In genomic region chr12:80724853-80725559, GRCm38 (mm10) we compare ENCODE assay signal across 8 mouse cellular contexts. TPM values are rescaled to one million over a fixed set of nuclear protein-coding genes. Genes with fewer than 3 reads are reported as not detected.
DNase-seq lines count a peak whose midpoint lies in the region; ATAC-seq and TF ChIP-seq lines count a peak whose summit lies in the region.

No protein-coding gene starts in this region.

- H3K79me3 ChIP-seq in C2C12 (ENCODE audit: low read depth) = no peaks in the 10 kb centered on the region

- peak; percentile 81 for DNase-seq in adipocyte (ENCODE audit: low spot score)
- peak; percentile 92 to 95 for DNase-seq in kidney, postnatal 25 days
- peak; percentile 31 to 55 (median 49) for DNase-seq in liver, embryonic 14.5 days (ENCODE audit: low read depth in 3 of 3, low spot score in 3 of 3)
- DNase-seq in retina, postnatal 1 day = peak; percentile 78
- peak; percentile 83 for DNase-seq in thymus, postnatal 14 days

- no peak overlapping the region for H3K4me3 ChIP-seq in C2C12 (ENCODE audit: insufficient read depth, poor library complexity, severe bottlenecking)
- H3K4me3 ChIP-seq in liver, embryonic 14.5 days (ENCODE audit: insufficient read depth in 1 of 2, low read depth in 2 of 2, low read length in 2 of 2) = no peak overlapping the region

- no peaks in the 10 kb centered on the region for H3K36me3 ChIP-seq in C2C12 (ENCODE audit: control insufficient read depth, insufficient read depth)
- H3K36me3 ChIP-seq in liver, embryonic 14.5 days (replicated peaks; ENCODE audit: control insufficient read depth, insufficient read depth, low read depth) = no peaks in the 10 kb centered on the region

- peak; percentile 82 for ATAC-seq in common myeloid progenitor, adult 5-6 weeks (replicated peaks; ENCODE audit: low read depth, poor library complexity, severe bottlenecking)
- ATAC-seq in granulocyte monocyte progenitor cell, adult 5-6 weeks (replicated peaks; ENCODE audit: poor library complexity, severe bottlenecking) = peak; percentile 85
- ATAC-seq in liver, embryonic 14.5 days (ENCODE audit: insufficient read depth) = peak; percentile 45; the same call in 1 of the 2 replicates

- peaks cover 3 to 10% of the 10 kb centered on the region in 2 experiments; a peak in 2 of 4 replicates for H3K4me1 ChIP-seq in liver, embryonic 14.5 days (replicated peaks; ENCODE audit: control insufficient read depth in 2 of 2, insufficient read depth in 2 of 2, low read length in 1 of 2)

- no peaks in the 10 kb centered on the region for H3K79me2 ChIP-seq in C2C12 (ENCODE audit: control insufficient read depth, insufficient read depth)

- no peak overlapping the region for H3K27ac ChIP-seq in liver, embryonic 14.5 days

- peak; percentile 64 for TF ChIP-seq CTCF in C2C12 (IDR thresholded peaks at IDR 0.05; ENCODE audit: control insufficient read depth, insufficient read depth, insufficient read length)
- TF ChIP-seq CTCF in liver, embryonic 14.5 days (IDR thresholded peaks at IDR 0.05; ENCODE audit: low read depth) = peak; percentile 93

- no peak for TF ChIP-seq EP300 in liver, embryonic 14.5 days (IDR thresholded peaks at IDR 0.05; ENCODE audit: low read depth)

- 21% methylated on average over 10 of the region's 10 CpGs for WGBS in liver, embryonic 14.5 days (ENCODE audit: insufficient replicate concordance)

- H3ac ChIP-seq in C2C12 (ENCODE audit: control insufficient read depth, insufficient read length, low read depth) = no peak overlapping the region

- H3K9me3 ChIP-seq in liver, embryonic 14.5 days (ENCODE audit: control insufficient read depth, low read length) = no peaks in the 10 kb centered on the region

- peaks cover 38% of the 10 kb centered on the region for H3K27me3 ChIP-seq in C2C12 (ENCODE audit: control insufficient read depth, insufficient read depth, insufficient read length)
- H3K27me3 ChIP-seq in liver, embryonic 14.5 days (ENCODE audit: control insufficient read depth, insufficient read depth, low read length) = no peaks in the 10 kb centered on the region; the same call in 1 of the 2 replicates

- no peak overlapping the region for H3K9ac ChIP-seq in liver, embryonic 14.5 days (replicated peaks)

- H3K4me2 ChIP-seq in liver, embryonic 14.5 days (ENCODE audit: low read depth) = peak overlapping the region; percentile 20; the same call in 1 of the 2 replicates

TF ChIP-seq in C2C12, 6 proteins besides CTCF, POLR2A, EP300 and RAD21:
- TF ChIP-seq FOSL1 (IDR thresholded peaks at IDR 0.05; ENCODE audit: insufficient read depth, low read length, poor library complexity, severe bottlenecking) (no peak), CEBPB (IDR thresholded peaks at IDR 0.05; ENCODE audit: low read depth) (peak; percentile 31)

RNA-seq across cellular contexts. Expression of gene Plekhd1, which starts 32.6 kb away (rescaled TPM):
- polyA plus RNA-seq in C2C12 (2012; fragmentation: generic; extraction: Trizol) = 0.01 TPM
- not detected in 2 replicates for total RNA-seq in common myeloid progenitor, adult 5-6 weeks (2017)
- total RNA-seq in granulocyte monocyte progenitor cell, adult 5-6 weeks (2014; fragmentation: Nextera tagmentation) = not detected in 2 replicates
- not detected in 2 replicates for total RNA-seq in granulocyte monocyte progenitor cell, adult 5-6 weeks (2017)
- polyA plus RNA-seq in liver, embryonic 14.5 days (2012; rRNA removed) = 0.19 and 0.22 TPM in 2 replicates
- 0.10 and 0.14 TPM in 2 replicates for polyA plus RNA-seq in liver, embryonic 14.5 days (2014; fragmentation: Nextera tagmentation; extraction: Ambion mirVana)

RNA-seq across cellular contexts. Expression of gene Ccdc177, which starts 35.5 kb away (rescaled TPM):
- not detected for polyA plus RNA-seq in C2C12 (2012; fragmentation: generic; extraction: Trizol)
- total RNA-seq in common myeloid progenitor, adult 5-6 weeks (2017) = 0.14 and 0.29 TPM in 2 replicates
- total RNA-seq in granulocyte monocyte progenitor cell, adult 5-6 weeks (2014; fragmentation: Nextera tagmentation) = 0.56 TPM in 1 of 2 replicates, not detected in the other
- total RNA-seq in granulocyte monocyte progenitor cell, adult 5-6 weeks (2017) = not detected in 2 replicates
- 0.01 TPM in 1 of 2 replicates, not detected in the other for polyA plus RNA-seq in liver, embryonic 14.5 days (2012; rRNA removed)
- not detected in 2 replicates for polyA plus RNA-seq in liver, embryonic 14.5 days (2014; fragmentation: Nextera tagmentation; extraction: Ambion mirVana)
